Mouse (Mus musculus): ENCODE data around the gene Olfr433.

DNA sequence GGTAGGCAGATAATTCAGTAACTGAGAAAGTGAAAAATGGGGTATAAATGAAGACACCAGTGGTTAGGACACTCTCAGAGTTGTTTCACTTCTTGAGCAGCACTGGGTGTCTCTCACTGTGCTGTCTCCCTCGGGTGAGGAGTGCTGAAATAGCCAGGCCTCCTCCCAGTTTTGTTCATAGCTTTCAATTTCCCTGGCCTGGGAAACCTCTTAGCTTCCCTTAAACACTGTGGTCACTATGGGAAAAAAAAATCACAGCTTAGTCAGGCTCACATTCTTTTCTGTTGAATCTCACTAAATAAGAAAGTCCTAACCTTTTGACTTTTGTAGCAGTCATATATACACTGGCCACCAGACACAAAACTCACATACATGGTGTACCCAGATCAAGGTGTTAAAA is 8.8 kb upstream of the Olfr433 start, which contains the start of gene Ifi205:
- TF ChIP-seq CTCF (IDR thresholded peaks at IDR 0.05), result no peak
- TF ChIP-seq POLR2A (IDR thresholded peaks at IDR 0.05; ENCODE audit: insufficient read depth, low read depth, low read length), result peak; percentile 75
